Comparison of ENCODE assay signal across 22 mouse cellular contexts in the genomic region with DNA sequence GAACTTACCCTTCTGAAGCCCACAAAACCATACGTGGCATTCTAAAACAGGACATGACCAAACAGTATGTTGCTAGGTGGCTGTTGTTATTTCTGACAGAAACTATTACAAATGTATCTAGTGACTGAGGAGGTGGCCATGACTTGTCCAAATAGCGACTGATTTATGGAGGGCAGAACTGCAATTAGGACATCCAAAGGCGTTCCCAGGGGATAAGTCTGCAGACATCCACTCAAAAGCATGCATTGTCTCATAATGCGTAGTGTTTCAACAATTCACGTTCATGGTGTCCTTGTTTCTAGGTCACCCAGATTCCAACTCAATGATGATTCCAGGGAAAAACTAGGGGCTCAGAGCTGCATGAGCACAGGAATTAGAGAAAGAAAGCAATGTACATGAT. TPM values are rescaled to one million over a fixed set of nuclear protein-coding genes. Genes with fewer than 3 reads are reported as not detected.
DNase-seq lines count a peak whose midpoint lies in the region.
"Had no signal": no experiment of that assay in that cellular context is flagged by ENCODE, and none has a peak within 500 bp of the region (broad histone marks: within the 10 kb centered on the region; RNA-seq: fewer than 3 reads in every experiment).

No protein-coding gene starts in this region.

- no peak overlapping the region for H3K4me3 ChIP-seq in midbrain, embryonic 10.5 days
- H3K4me3 ChIP-seq: embryonic facial prominence, embryonic 12.5 days; forebrain, embryonic 15.5 days; heart, embryonic 10.5 days had no signal

- H3K9me3 ChIP-seq in midbrain, embryonic 10.5 days (replicated peaks) = no peaks in the 10 kb centered on the region
- H3K9me3 ChIP-seq: embryonic facial prominence, embryonic 12.5 days; forebrain, embryonic 15.5 days; heart, embryonic 10.5 days had no signal

- no peaks in the 10 kb centered on the region for H3K27me3 ChIP-seq in midbrain, embryonic 10.5 days (ENCODE audit: low read depth, poor library complexity, severe bottlenecking)
- H3K27me3 ChIP-seq: embryonic facial prominence, embryonic 12.5 days; forebrain, embryonic 15.5 days; Patski had no signal

- peak; percentile 40 to 83 for DNase-seq in adrenal gland, adult (ENCODE audit: inconsistent age in 2 of 2, low spot score in 1 of 2)
- DNase-seq in adrenal gland, postnatal 4 days (ENCODE audit: low spot score in 2 of 2) = no peak
- peak; percentile 47 for DNase-seq in retina, postnatal 1 day
- DNase-seq in retina, embryonic 14.5 days (ENCODE audit: low spot score) = no peak
- DNase-seq in adrenal gland, postnatal 25 days = peak; percentile 23
- DNase-seq in thymus, postnatal 25 days = no peak
- DNase-seq in midbrain, embryonic 10.5 days (ENCODE audit: low spot score) = no peak
- DNase-seq: cerebellum, adult 11-12 months; cerebellum, adult 9-10 months; cerebellum, postnatal 25 days; gastrocnemius, postnatal 36 days; heart, adult 18-20 months; heart, postnatal 10 days had no signal

- peaks cover 14% of the 10 kb centered on the region for H3K4me1 ChIP-seq in midbrain, embryonic 10.5 days
- H3K4me1 ChIP-seq: forebrain, embryonic 15.5 days had no signal

- no peaks in the 10 kb centered on the region for H3K36me3 ChIP-seq in midbrain, embryonic 10.5 days
- H3K36me3 ChIP-seq: embryonic facial prominence, embryonic 12.5 days; forebrain, embryonic 15.5 days had no signal

- no peak overlapping the region for H3K27ac ChIP-seq in midbrain, embryonic 10.5 days (replicated peaks)
- H3K27ac ChIP-seq: embryonic facial prominence, embryonic 12.5 days; forebrain, embryonic 15.5 days; heart, embryonic 10.5 days; hindbrain, embryonic 14.5 days had no signal

- 95% methylated on average over 5 of the region's 5 CpGs for WGBS in midbrain, embryonic 10.5 days

RNA-seq across cellular contexts. Expression of a gene that starts 50.1 kb away (rescaled TPM):
- total RNA-seq in adrenal gland, postnatal 4 days (2021) = under 1 TPM; 0.28 TPM
- total RNA-seq in adrenal gland, postnatal 25 days (2021) = not detected in 2 replicates
- 0.15 TPM in 2 replicates for polyA plus RNA-seq in midbrain, embryonic 10.5 days (2016; fragmentation: Nextera tagmentation; extraction: Ambion mirVana)
- total RNA-seq: gastrocnemius, adult 8-10 months; hematopoietic stem cell, adult 5-6 weeks; MEL had no signal
- polyA plus RNA-seq: activated CD4-positive, CD25-positive, alpha-beta regulatory T cell, adult 4 months; hindbrain, embryonic 14.5 days had no signal

RNA-seq across cellular contexts. Expression of a gene that starts 53.0 kb away (rescaled TPM):
- total RNA-seq in adrenal gland, postnatal 4 days (2021) = 100 to 1,000 TPM; 103 to 104 TPM
- total RNA-seq in adrenal gland, postnatal 25 days (2021) = 26.3 and 28.8 TPM in 2 replicates
- 4.8 and 7.1 TPM in 2 replicates for polyA plus RNA-seq in midbrain, embryonic 10.5 days (2016; fragmentation: Nextera tagmentation; extraction: Ambion mirVana)
- total RNA-seq: MEL had no signal
- polyA plus RNA-seq: activated CD4-positive, CD25-positive, alpha-beta regulatory T cell, adult 4 months had no signal

Comparison
In these comparisons a context has a peak if more than half of its experiments do, and no peak if none do; other contexts are left out.
1. DNase-seq: peak in adrenal gland, adult (2 of 2), retina, postnatal 1 day (single experiment) and adrenal gland, postnatal 25 days (single experiment); none in adrenal gland, postnatal 4 days (0 of 2), retina, embryonic 14.5 days (single experiment), thymus, postnatal 25 days (single experiment) and midbrain, embryonic 10.5 days (single experiment).